Mouse (Mus musculus) G1E (cell line): ENCODE results near the gene Pgk1. TPM values are rescaled to one million over a fixed set of nuclear protein-coding genes. Genes with fewer than 3 reads are reported as not detected.

Experiments used
- ATAC-seq: 2 replicates; pipeline ENCODE4 v1.8.0; 2016; ENCODE audit warnings: mild to moderate bottlenecking; ENCODE audit not compliant: insufficient number of reproducible peaks, poor library complexity, low FRiP score, severe bottlenecking; ENCODE audit errors: extremely low read depth
- DNase-seq: peaks from one replicate; pipeline ENCODE4 v3.0.0; 2012; ENCODE audit warnings: low spot score
- H3K27me3 ChIP-seq: 2 replicates; pipeline ENCODE4 v1.6.1; 2012; ENCODE audit warnings: mild to moderate bottlenecking, low read length, inconsistent platforms; ENCODE audit not compliant: insufficient read depth
- H3K36me3 ChIP-seq: replicated peaks from 2 replicates; pipeline ENCODE3; 2012; ENCODE audit warnings: mild to moderate bottlenecking, inconsistent platforms
- H3K4me1 ChIP-seq: 2 replicates; pipeline ENCODE4 v1.6.1; 2012; ENCODE audit warnings: low read depth, low read length, inconsistent platforms, mixed read lengths; ENCODE audit not compliant: insufficient read depth
- H3K4me3 ChIP-seq: 2 replicates; pipeline ENCODE4 v1.5.1; 2012; ENCODE audit warnings: low read depth, mild to moderate bottlenecking, inconsistent platforms, low read length, moderate library complexity, mixed read lengths
- H3K9me3 ChIP-seq: replicated peaks from 2 replicates; pipeline ENCODE4 v1.6.1; 2012; ENCODE audit warnings: inconsistent platforms
- CTCF ChIP-seq: IDR thresholded peaks from 2 replicates; pipeline ENCODE4 v1.5.1; 2012; ENCODE audit warnings: low read depth, low read length, inconsistent platforms, mixed read lengths
- GATA1 ChIP-seq: IDR thresholded peaks from 2 replicates; pipeline ENCODE4 v1.6.1; 2012; ENCODE audit warnings: borderline replicate concordance, low read length, inconsistent platforms, mixed read lengths
- GATA2 ChIP-seq: IDR thresholded peaks from 2 replicates; pipeline ENCODE4 v1.6.1; 2012; ENCODE audit warnings: low read depth, low read length, inconsistent platforms, borderline replicate concordance
- POLR2AphosphoS5 ChIP-seq: IDR thresholded peaks from 2 replicates; pipeline ENCODE4 v1.6.1; 2012; ENCODE audit warnings: low read depth, low read length, inconsistent platforms; ENCODE audit not compliant: insufficient replicate concordance
- TAL1 ChIP-seq: conservative IDR thresholded peaks from 2 replicates; pipeline ENCODE4 v1.6.1; 2012; ENCODE audit warnings: low read depth, low read length, inconsistent platforms, mixed read lengths
- polyA plus RNA-seq: library from polyadenylated mRNA; stranded (reverse); fragments of >175 nt; gene quantifications from 2 replicates; pipeline ENCODE4 v1.2.3, GENCODE M21; 2012
- total RNA-seq, 2 experiments: library from RNA; stranded (forward) in 1 of 2; stranded (reverse) in 1 of 2; fragments of 200-1000 nt in 1 of 2; fragments of >200 nt in 1 of 2; fragmentation: Nextera tagmentation in 1 of 2; gene quantifications; 2 replicates each; pipeline ENCODE4 v1.2.3; 2014 to 2017

The Pgk1 gene
- total and polyA plus RNA-seq, 3 experiments: 118 to 1,594 (median 759) TPM

DNA sequence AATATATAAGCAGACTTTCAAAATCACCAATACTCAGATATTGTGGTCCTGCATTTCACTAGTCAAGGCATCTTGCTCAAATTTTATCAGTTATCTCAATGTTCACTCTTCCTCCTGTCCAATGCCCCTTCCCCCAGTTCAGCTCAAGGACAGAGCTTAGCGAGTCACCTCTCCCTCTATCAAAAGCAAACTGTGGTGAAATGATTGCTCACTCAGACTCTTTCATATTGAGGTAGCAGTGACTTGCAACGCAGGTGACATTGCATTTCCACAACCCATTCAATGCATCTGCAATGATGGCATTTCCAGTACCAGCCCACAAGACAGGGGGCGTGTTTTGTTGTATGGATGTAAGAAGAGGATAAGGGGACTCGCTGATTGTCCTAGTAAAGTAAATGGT is 31.0 kb upstream of the Pgk1 start:
- no peak for TF ChIP-seq POLR2AphosphoS5
- TF ChIP-seq GATA2: no peak
- no peak for TF ChIP-seq TAL1
- Histone ChIP-seq H3K27me3 (no peaks in the 10 kb centered on the region), H3K9me3 (no peaks in the 10 kb centered on the region), H3K36me3 (no peaks in the 10 kb centered on the region), H3K4me3 (no peak overlapping the region), H3K4me1 (peaks cover 18% of the 10 kb centered on the region)
- DNase-seq: no peak
- no peak for ATAC-seq

DNA sequence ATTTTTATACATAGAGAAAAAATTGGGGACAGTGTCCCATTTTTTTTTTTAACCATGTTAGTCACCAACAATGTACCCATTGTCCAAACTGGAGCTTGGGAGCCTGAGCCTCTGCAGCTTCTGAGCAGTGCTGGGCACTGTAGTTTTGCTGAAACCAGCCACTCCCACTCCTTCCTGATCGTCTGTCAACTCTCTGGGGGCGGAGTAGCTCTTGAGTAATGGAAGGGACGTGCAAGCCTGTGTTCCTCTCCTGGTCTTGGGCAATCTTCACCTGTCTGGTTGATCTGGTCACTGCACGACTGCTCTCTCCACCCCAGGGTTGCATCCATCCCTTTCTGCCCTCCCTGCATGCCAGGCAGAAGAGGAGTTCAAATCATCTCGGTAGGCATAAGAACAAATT is 22.9 kb upstream of the Pgk1 start:
- H3K4me1 ChIP-seq: peaks cover 22% of the 10 kb centered on the region
- peak; percentile 18 for DNase-seq
- H3K4me3 ChIP-seq: no peak overlapping the region; the same call in 1 of the 2 replicates
- H3K9me3 ChIP-seq: no peaks in the 10 kb centered on the region
- no peaks in the 10 kb centered on the region for H3K27me3 ChIP-seq
- H3K36me3 ChIP-seq: no peaks in the 10 kb centered on the region
- TF ChIP-seq TAL1 (no peak), POLR2AphosphoS5 (no peak)
- peak; percentile 40; the same call in 1 of the 2 replicates for ATAC-seq

DNA sequence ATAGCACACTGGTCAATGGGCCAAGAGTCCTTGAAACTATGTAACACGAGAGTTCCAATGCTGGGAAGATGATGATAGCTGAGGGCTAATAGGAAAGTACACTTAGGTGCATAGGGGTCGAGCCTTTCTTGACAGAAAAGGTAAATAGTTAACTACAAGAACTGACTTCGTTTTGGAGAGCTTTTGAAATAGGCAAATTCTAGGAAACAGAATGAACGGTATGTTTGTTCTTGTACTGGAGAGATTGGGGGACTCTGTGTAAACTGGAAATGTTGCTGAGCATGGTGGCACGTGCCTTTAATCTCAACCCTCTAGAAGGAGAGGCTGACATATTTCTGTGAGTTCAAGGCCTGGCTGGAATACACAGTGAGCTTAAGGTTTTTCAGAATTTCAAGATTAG is 22.3 kb upstream of the Pgk1 start:
- H3K4me1 ChIP-seq: peaks cover 22% of the 10 kb centered on the region
- TF ChIP-seq CTCF (no peak), GATA2 (no peak), GATA1 (no peak), TAL1 (no peak), POLR2AphosphoS5 (no peak)
- no peaks in the 10 kb centered on the region for H3K9me3 ChIP-seq
- ATAC-seq: no peak
- no peaks in the 10 kb centered on the region for H3K36me3 ChIP-seq
- no peak overlapping the region for H3K4me3 ChIP-seq
- no peak for DNase-seq
- no peaks in the 10 kb centered on the region for H3K27me3 ChIP-seq

DNA sequence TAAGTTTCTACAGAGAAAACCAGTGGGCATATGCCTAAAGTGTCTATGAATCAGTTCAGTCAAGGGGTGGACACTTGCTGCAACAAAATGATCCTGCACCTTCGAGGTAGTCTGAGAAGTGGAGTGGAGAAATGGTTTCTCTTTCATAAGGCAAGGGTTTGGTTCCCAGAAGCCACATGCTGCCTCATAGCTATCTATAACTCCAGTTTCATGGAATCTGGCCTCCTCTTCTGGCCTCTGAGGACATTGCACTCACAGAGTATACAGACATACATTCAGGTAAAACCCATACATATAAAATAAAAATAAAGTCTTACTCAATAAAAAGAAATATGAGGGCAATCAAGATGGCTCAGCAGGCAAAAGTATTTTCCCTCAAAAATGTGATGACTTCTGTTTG is 21.8 kb upstream of the Pgk1 start:
- no peak overlapping the region for H3K4me3 ChIP-seq
- no peaks in the 10 kb centered on the region for H3K36me3 ChIP-seq
- DNase-seq: no peak
- no peaks in the 10 kb centered on the region for H3K9me3 ChIP-seq
- no peak for ATAC-seq
- H3K4me1 ChIP-seq: peaks cover 22% of the 10 kb centered on the region
- TF ChIP-seq CTCF (peak; percentile 35; the same call in 1 of the 2 replicates), TAL1 (no peak)
- no peaks in the 10 kb centered on the region for H3K27me3 ChIP-seq

DNA sequence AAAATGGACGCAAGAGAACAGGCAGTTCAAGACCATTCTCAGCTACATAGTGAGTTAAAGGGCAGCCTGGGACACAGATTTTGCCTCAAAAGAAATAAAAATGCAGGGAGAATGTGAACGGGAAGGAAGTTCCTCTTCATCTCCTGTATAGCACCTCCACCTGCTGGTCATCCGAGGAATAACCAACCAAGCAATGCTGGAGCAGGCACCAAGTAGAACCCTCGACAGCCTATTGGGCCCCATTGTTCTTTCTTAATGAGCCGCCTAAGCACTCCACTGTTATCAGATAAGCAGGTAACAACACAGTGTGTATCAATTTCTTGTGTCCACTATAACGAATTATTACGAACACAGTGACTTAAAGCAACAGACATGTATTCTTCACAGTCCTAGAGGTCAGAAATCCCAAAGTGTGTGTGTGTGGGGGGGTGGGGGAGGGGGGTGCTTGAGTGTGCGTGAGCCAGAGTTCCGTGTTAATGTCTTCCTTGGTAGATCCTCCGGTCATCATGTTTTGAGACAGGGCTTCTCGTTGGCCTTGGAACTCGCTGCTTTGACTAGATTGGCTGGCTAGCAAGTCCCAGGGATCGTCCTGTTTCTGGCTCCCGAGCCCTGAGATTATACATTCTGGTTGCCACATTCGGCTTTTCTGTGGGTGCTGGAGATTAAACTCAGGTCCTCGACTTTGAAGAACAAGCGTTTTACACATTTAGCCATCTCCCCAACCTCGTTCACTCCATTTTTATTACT is 15.6 kb upstream of the Pgk1 start:
- TF ChIP-seq CTCF (peak; percentile 55; the same call in 1 of the 2 replicates), GATA2 (no peak), POLR2AphosphoS5 (no peak)
- H3K9me3 ChIP-seq: no peaks in the 10 kb centered on the region
- H3K4me3 ChIP-seq: peak overlapping the region; percentile 27; the same call in 1 of the 2 replicates
- H3K36me3 ChIP-seq: no peaks in the 10 kb centered on the region
- H3K27me3 ChIP-seq: peaks cover 2% of the 10 kb centered on the region; the same call in 1 of the 2 replicates
- H3K4me1 ChIP-seq: peaks cover 13% of the 10 kb centered on the region
- DNase-seq (peak; percentile 14), ATAC-seq (peak; percentile 73)

DNA sequence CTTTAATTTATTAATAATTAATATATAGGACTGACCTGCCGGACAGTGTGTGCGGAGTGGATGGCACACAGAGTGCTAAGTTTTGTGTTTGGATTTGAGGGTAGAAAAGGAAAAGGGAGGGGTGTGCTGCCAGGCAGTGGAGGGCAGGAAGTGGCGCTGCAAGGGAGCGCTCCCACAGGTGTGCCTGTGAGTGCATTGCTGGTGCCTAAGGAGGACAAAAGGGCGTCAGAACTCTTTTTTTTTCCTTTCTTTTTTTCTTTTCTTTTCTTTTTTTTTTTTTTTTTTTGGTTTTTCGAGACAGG is 15.1 kb upstream of the Pgk1 start:
- Histone ChIP-seq H3K4me3 (no peak overlapping the region), H3K4me1 (peaks cover 13% of the 10 kb centered on the region), H3K9me3 (no peaks in the 10 kb centered on the region), H3K27me3 (peaks cover 6% of the 10 kb centered on the region; the same call in 1 of the 2 replicates), H3K36me3 (no peaks in the 10 kb centered on the region)
- no peak for TF ChIP-seq GATA1
- TF ChIP-seq CTCF: no peak
- no peak for TF ChIP-seq POLR2AphosphoS5
- no peak for TF ChIP-seq GATA2
- TF ChIP-seq TAL1: no peak
- ATAC-seq: no peak
- DNase-seq: no peak

DNA sequence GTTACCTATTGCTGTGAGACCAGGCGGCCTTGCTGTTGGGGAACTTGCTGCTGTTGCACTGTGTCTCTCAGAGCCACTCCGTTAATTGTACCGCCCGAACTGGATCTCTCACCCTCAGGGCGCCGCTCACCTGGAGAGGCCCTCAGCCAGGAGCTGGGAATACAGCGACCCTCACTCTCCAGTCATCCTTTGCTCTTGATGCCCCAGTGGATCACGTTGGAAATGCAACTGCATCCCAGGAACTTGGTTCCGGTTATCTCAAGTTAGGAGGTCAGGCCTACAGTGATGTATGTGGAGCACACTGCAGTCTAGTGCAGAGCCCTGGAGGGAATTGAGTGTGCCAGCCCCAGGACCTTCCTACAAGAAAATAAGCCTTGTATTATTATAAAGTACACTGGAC is 10.6 kb upstream of the Pgk1 start:
- no peaks in the 10 kb centered on the region for H3K9me3 ChIP-seq

More for the DNA sequence above, 10.6 kb upstream of the Pgk1 start:
- TF ChIP-seq CTCF (no peak), TAL1 (no peak), GATA1 (no peak), POLR2AphosphoS5 (no peak), GATA2 (no peak)
- DNase-seq (no peak), ATAC-seq (no peak)
- H3K4me3 ChIP-seq: no peak overlapping the region
- H3K4me1 ChIP-seq: peaks cover 3% of the 10 kb centered on the region; the same call in 1 of the 2 replicates
- H3K27me3 ChIP-seq: peaks cover 9% of the 10 kb centered on the region; the same call in 1 of the 2 replicates
- no peaks in the 10 kb centered on the region for H3K36me3 ChIP-seq
